Comparison of ENCODE assay signal across 13 mouse cellular contexts in the genomic region with DNA sequence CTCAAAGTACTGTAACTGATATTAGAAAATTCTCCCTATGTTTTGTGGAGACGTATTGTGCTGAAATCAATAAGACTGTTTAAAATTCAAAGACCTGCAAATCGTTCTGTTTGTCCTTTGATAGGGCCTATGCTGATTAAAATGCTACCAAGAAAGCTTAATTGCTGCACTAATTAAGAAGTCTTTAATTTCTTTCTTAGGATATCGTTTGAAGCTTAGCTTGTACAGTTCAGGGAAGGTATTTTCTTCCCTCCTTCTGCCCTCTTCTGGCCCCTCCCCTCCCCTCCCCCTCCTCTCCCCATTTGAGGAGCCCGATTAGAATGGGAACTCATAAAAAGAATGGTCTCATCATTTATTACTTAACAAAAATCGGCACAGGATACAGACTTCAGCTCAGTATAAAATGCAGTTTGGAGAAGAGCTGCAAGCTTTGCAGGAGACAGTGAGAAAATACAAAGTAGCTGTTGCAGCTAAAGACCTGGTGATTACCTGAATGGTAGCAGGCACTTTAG. TPM values are rescaled to one million over a fixed set of nuclear protein-coding genes. Genes with fewer than 3 reads are reported as not detected.
DNase-seq lines count a peak whose midpoint lies in the region; ATAC-seq lines count a peak whose summit lies in the region.
"Had no signal": no experiment of that assay in that cellular context is flagged by ENCODE, and none has a peak within 500 bp of the region (broad histone marks: within the 10 kb centered on the region; RNA-seq: fewer than 3 reads in every experiment).

No protein-coding gene starts in this region.

- ATAC-seq in kidney, embryonic 14.5 days (ENCODE audit: low FRiP score, low TSS enrichment), result no peak
- no peak for ATAC-seq in midbrain, embryonic 14.5 days (ENCODE audit: low FRiP score, low TSS enrichment)
- no peak for ATAC-seq in frontal cortex, adult (ENCODE audit: low TSS enrichment)

- no peak overlapping the region for H3K4me3 ChIP-seq in kidney, embryonic 14.5 days (ENCODE audit: low read length)
- H3K4me3 ChIP-seq in forebrain, embryonic 10.5 days, result peak overlapping the region; percentile 30
- H3K4me3 ChIP-seq in hindbrain, embryonic 10.5 days, result peak overlapping the region; percentile 31
- peak overlapping the region; percentile 9 for H3K4me3 ChIP-seq in midbrain, embryonic 14.5 days (replicated peaks; ENCODE audit: low read depth, low read length)
- H3K4me3 ChIP-seq: liver, embryonic 15.5 days had no signal

- no peak for DNase-seq in kidney, adult 9 months
- no peak for DNase-seq in forebrain, embryonic 10.5 days (ENCODE audit: extremely low spot score, low spot score)
- no peak for DNase-seq in hindbrain, embryonic 10.5 days (ENCODE audit: low spot score)
- peak; percentile 38 for DNase-seq in midbrain, embryonic 14.5 days
- DNase-seq in adrenal gland, postnatal 25 days, result no peak
- no peak for DNase-seq in urinary bladder, postnatal 4 days (ENCODE audit: low spot score in 2 of 2)
- DNase-seq: gastrocnemius, postnatal 36 days; kidney, adult 8-10 months had no signal

- peaks cover 6% of the 10 kb centered on the region; the same call in 1 of the 2 replicates for H3K4me1 ChIP-seq in kidney, embryonic 14.5 days (ENCODE audit: control insufficient read depth, insufficient read depth, low read length)
- H3K4me1 ChIP-seq in forebrain, embryonic 10.5 days, result peaks cover 59% of the 10 kb centered on the region
- H3K4me1 ChIP-seq in hindbrain, embryonic 10.5 days (replicated peaks), result peaks cover 46% of the 10 kb centered on the region
- H3K4me1 ChIP-seq in midbrain, embryonic 14.5 days (ENCODE audit: control insufficient read depth, insufficient read depth, low read length), result peaks cover 16% of the 10 kb centered on the region

- H3K4me2 ChIP-seq in kidney, embryonic 14.5 days (replicated peaks; ENCODE audit: low read depth, low read length), result peak overlapping the region; percentile 1
- H3K4me2 ChIP-seq in midbrain, embryonic 14.5 days (ENCODE audit: low read length), result peak overlapping the region; percentile 46
- H3K4me2 ChIP-seq: liver, embryonic 15.5 days had no signal

- H3K9ac ChIP-seq in kidney, embryonic 14.5 days (ENCODE audit: low read depth, low read length), result no peak overlapping the region
- no peak overlapping the region for H3K9ac ChIP-seq in midbrain, embryonic 14.5 days (replicated peaks; ENCODE audit: low read length)
- H3K9ac ChIP-seq: liver, embryonic 15.5 days had no signal

- no peak overlapping the region for H3K27ac ChIP-seq in kidney, embryonic 14.5 days (ENCODE audit: low read depth, low read length)
- H3K27ac ChIP-seq in forebrain, embryonic 10.5 days, result peak overlapping the region; percentile 74
- peak overlapping the region; percentile 51; the same call in 1 of the 2 replicates for H3K27ac ChIP-seq in hindbrain, embryonic 10.5 days
- no peak overlapping the region for H3K27ac ChIP-seq in midbrain, embryonic 14.5 days (replicated peaks; ENCODE audit: low read depth, low read length)
- H3K27ac ChIP-seq: liver, embryonic 15.5 days; stomach, postnatal 0 days had no signal

- 10% methylated on average over 5 of the region's 5 CpGs for WGBS in kidney, embryonic 14.5 days
- 4% methylated on average over 5 of the region's 5 CpGs for WGBS in forebrain, embryonic 10.5 days
- 5% methylated on average over 5 of the region's 5 CpGs for WGBS in hindbrain, embryonic 10.5 days
- whole genome bisulfite sequencing in midbrain, embryonic 14.5 days, result 5% methylated on average over 5 of the region's 5 CpGs

- H3K9me3 ChIP-seq in kidney, embryonic 14.5 days (ENCODE audit: control insufficient read depth, low read length), result no peaks in the 10 kb centered on the region
- no peaks in the 10 kb centered on the region for H3K9me3 ChIP-seq in forebrain, embryonic 10.5 days
- no peaks in the 10 kb centered on the region for H3K9me3 ChIP-seq in hindbrain, embryonic 10.5 days
- no peaks in the 10 kb centered on the region for H3K9me3 ChIP-seq in midbrain, embryonic 14.5 days (ENCODE audit: control insufficient read depth, low read length)
- H3K9me3 ChIP-seq: liver, embryonic 15.5 days had no signal

- H3K36me3 ChIP-seq in kidney, embryonic 14.5 days (ENCODE audit: control insufficient read depth, insufficient read depth, low read length), result no peaks in the 10 kb centered on the region
- H3K36me3 ChIP-seq in forebrain, embryonic 10.5 days (replicated peaks), result no peaks in the 10 kb centered on the region
- no peaks in the 10 kb centered on the region for H3K36me3 ChIP-seq in hindbrain, embryonic 10.5 days
- no peaks in the 10 kb centered on the region for H3K36me3 ChIP-seq in midbrain, embryonic 14.5 days (ENCODE audit: control insufficient read depth, insufficient read depth, low read length)
- H3K36me3 ChIP-seq: liver, embryonic 15.5 days had no signal

- H3K27me3 ChIP-seq in kidney, embryonic 14.5 days (ENCODE audit: control insufficient read depth, insufficient read depth, low read length), result peaks cover 3% of the 10 kb centered on the region; the same call in 1 of the 2 replicates
- no peaks in the 10 kb centered on the region for H3K27me3 ChIP-seq in forebrain, embryonic 10.5 days (ENCODE audit: poor library complexity, severe bottlenecking)
- no peaks in the 10 kb centered on the region for H3K27me3 ChIP-seq in hindbrain, embryonic 10.5 days (ENCODE audit: insufficient read depth, poor library complexity, severe bottlenecking)
- H3K27me3 ChIP-seq in midbrain, embryonic 14.5 days (ENCODE audit: control insufficient read depth, insufficient read depth, low read length), result no peaks in the 10 kb centered on the region
- H3K27me3 ChIP-seq: CH12.LX had no signal

RNA-seq across cellular contexts. Expression of a gene that starts 2.9 kb away (rescaled TPM):
- 28.3 and 39.3 TPM in 2 replicates for polyA plus RNA-seq in kidney, embryonic 14.5 days (2014; fragmentation: Nextera tagmentation; extraction: Ambion mirVana)
- 14.8 and 15.4 TPM in 2 replicates for polyA plus RNA-seq in forebrain, embryonic 10.5 days (2016; fragmentation: Nextera tagmentation; extraction: Ambion mirVana)
- polyA plus RNA-seq in hindbrain, embryonic 10.5 days (2016; fragmentation: Nextera tagmentation; extraction: Ambion mirVana), result 16.2 and 19.0 TPM in 2 replicates
- 17.1 and 20.0 TPM in 2 replicates for polyA plus RNA-seq in midbrain, embryonic 14.5 days (2014; fragmentation: Nextera tagmentation; extraction: Ambion mirVana)
- total RNA-seq in adrenal gland, postnatal 25 days (2021), result 5.2 and 6.7 TPM in 2 replicates
- total RNA-seq: CH12.LX had no signal

Comparison
In these comparisons a context has a peak if more than half of its experiments do, and no peak if none do; other contexts are left out.
1. H3K27ac ChIP-seq: peak in forebrain, embryonic 10.5 days (single experiment) and hindbrain, embryonic 10.5 days (single experiment); none in kidney, embryonic 14.5 days (single experiment) and midbrain, embryonic 14.5 days (single experiment).